Mouse (Mus musculus) embryonic facial prominence, embryonic 15.5 days (tissue): Measurements from ENCODE around the gene Tnfaip6. TPM values are rescaled to one million over a fixed set of nuclear protein-coding genes. Genes with fewer than 3 reads are reported as not detected.

Experiments
- ATAC-seq: fragments of 200-750 bp; cut with Nextera tagmentation; 2 replicates; pipeline ENCODE4 v1.8.0; 2017; ENCODE audit warnings: low read depth, moderate TSS enrichment; ENCODE audit not compliant: insufficient number of reproducible peaks, low FRiP score, low TSS enrichment
- H3K27ac ChIP-seq: fragments of 300-500 bp; sonication (generic); replicated peaks from 2 replicates; pipeline ENCODE4 v1.5.1; 2015; ENCODE audit warnings: mild to moderate bottlenecking, inconsistent platforms
- H3K27me3 ChIP-seq: fragments of 300-500 bp; sonication (generic); 2 replicates; pipeline ENCODE4 v1.6.1; 2015; ENCODE audit warnings: inconsistent platforms
- H3K36me3 ChIP-seq: fragments of 300-500 bp; sonication (generic); 2 replicates; pipeline ENCODE4 v1.6.1; 2015; ENCODE audit warnings: mild to moderate bottlenecking, inconsistent platforms
- H3K4me1 ChIP-seq: fragments of 300-500 bp; sonication (generic); 2 replicates; pipeline ENCODE4 v1.6.1; 2015; ENCODE audit warnings: inconsistent platforms
- H3K4me2 ChIP-seq: fragments of 300-500 bp; sonication (generic); replicated peaks from 2 replicates; pipeline ENCODE4 v1.6.1; 2015; ENCODE audit warnings: mild to moderate bottlenecking, inconsistent platforms
- H3K4me3 ChIP-seq: fragments of 300-500 bp; sonication (generic); replicated peaks from 2 replicates; pipeline ENCODE4 v1.5.1; 2015; ENCODE audit warnings: mild to moderate bottlenecking, inconsistent platforms
- H3K9ac ChIP-seq: fragments of 300-500 bp; sonication (generic); 2 replicates; pipeline ENCODE4 v1.6.1; 2015; ENCODE audit warnings: inconsistent platforms
- H3K9me3 ChIP-seq: fragments of 300-500 bp; sonication (generic); replicated peaks from 2 replicates; pipeline ENCODE4 v1.6.1; 2016; ENCODE audit warnings: inconsistent platforms
- WGBS: fragments of 180-500 bp; shearing (Covaris S2); methylation state at CpG from one replicate; pipeline ENCODE4 v1.1.7; 2015; 5-methylcytosine and 5-hydroxymethylcytosine counted together
- polyA plus RNA-seq: library from polyadenylated mRNA; unstranded; fragments of >200 nt; fragmentation: Nextera tagmentation; extraction: Ambion mirVana; gene quantifications from 2 replicates; pipeline ENCODE4 v1.2.1, GENCODE M21; 2015

The Tnfaip6 gene
- polyA plus RNA-seq, 1 experiment from 2014 or later, result 50.4 TPM

DNA sequence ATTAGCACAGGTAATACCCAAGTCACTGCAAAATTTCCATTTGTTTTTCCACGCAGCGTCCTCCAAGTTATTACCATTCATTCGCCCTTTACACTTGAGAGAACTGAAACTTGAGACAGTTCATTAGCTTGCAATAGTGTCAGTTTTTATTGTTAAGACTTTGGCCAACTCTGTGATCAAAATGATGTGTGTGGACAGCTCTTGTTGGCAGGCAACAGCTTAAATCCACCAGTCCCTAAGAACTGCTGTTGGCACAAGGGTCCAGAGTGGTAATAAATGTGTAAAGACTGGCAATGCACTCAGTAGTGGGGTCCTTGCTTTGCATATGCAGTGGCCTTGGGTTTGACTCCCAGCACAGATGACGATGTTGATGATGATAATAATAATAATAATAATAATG lies 14.5 kb downstream of the Tnfaip6 start:
- Histone ChIP-seq H3K9me3 (no peaks in the 10 kb centered on the region), H3K27ac (no peak overlapping the region), H3K4me3 (no peak overlapping the region), H3K36me3 (peaks cover 31% of the 10 kb centered on the region), H3K4me1 (no peaks in the 10 kb centered on the region), H3K9ac (no peak overlapping the region), H3K27me3 (no peaks in the 10 kb centered on the region), H3K4me2 (no peak overlapping the region)
- 77% methylated on average over 4 of the region's 4 CpGs for WGBS
- no peak for ATAC-seq

DNA sequence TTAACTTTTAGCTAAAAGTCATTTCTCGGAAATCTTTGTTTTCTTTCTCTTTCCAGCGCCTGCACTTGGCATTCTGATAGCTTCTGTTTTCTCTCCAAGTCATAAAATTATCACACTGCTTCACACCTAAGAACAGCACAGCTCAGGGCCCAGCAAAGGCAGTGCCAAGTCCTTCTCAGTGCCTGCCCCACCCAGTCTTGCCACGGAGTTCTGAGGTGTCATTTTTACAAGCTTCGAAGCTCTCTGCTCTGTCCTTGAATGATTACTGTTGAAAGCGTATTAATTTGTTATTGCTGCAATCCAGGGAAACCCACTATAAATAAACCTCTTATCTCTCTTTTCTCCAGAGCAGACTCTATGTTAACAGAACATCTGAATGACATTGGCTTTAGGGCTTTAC lies 15.7 kb downstream of the Tnfaip6 start:
- H3K27me3 ChIP-seq, result no peaks in the 10 kb centered on the region
- peaks cover 27% of the 10 kb centered on the region for H3K36me3 ChIP-seq
- H3K9ac ChIP-seq, result no peak overlapping the region
- no peak overlapping the region for H3K27ac ChIP-seq
- H3K4me3 ChIP-seq, result no peak overlapping the region
- 60% methylated on average over 5 of the region's 5 CpGs for WGBS
- H3K9me3 ChIP-seq, result no peaks in the 10 kb centered on the region
- no peaks in the 10 kb centered on the region for H3K4me1 ChIP-seq
- ATAC-seq, result no peak
- no peak overlapping the region for H3K4me2 ChIP-seq

- H3K4me1 ChIP-seq, result no peaks in the 10 kb centered on the region
- ATAC-seq, result no peak
- WGBS, result 40% methylated on average over 4 of the region's 4 CpGs
- H3K36me3 ChIP-seq, result peaks cover 24% of the 10 kb centered on the region
- H3K27me3 ChIP-seq, result no peaks in the 10 kb centered on the region
- H3K9me3 ChIP-seq, result no peaks in the 10 kb centered on the region
- H3K27ac ChIP-seq, result no peak overlapping the region
- no peak overlapping the region for H3K9ac ChIP-seq
- no peak overlapping the region for H3K4me2 ChIP-seq
- H3K4me3 ChIP-seq, result no peak overlapping the region
Observed at GRCm38 (mm10) chr2:52055616-52056015, 17.8 kb downstream of the Tnfaip6 start.

DNA sequence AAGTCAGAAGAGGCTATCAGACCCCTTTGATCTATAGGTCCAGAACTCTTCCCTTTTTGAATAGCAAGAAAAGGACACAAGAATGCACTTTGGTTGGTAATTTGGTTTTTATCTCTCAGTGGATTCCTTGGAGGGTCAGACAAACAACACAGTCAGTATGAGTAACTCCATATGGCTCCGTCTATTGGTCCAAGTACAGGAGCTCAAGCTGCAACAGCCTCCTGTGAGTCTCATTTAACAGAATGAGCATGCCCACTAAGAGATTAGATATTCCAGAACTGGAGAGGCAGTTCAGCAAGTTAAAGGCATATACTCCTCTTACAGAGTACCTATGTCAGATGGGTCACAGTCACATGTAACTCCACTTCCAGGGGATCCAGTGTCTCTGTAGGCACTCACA lies 19.3 kb downstream of the Tnfaip6 start:
- WGBS, result 65% methylated on average over 1 of the region's 1 CpGs
- ATAC-seq, result no peak

GRCm38 (mm10) chr2:52057681-52058080 lies 19.9 kb downstream of the Tnfaip6 start:
- Histone ChIP-seq H3K9ac (no peak overlapping the region), H3K36me3 (peaks cover 15% of the 10 kb centered on the region; the same call in 1 of the 2 replicates), H3K27ac (no peak overlapping the region), H3K4me2 (no peak overlapping the region), H3K27me3 (no peaks in the 10 kb centered on the region), H3K9me3 (no peaks in the 10 kb centered on the region), H3K4me1 (no peaks in the 10 kb centered on the region), H3K4me3 (no peak overlapping the region)
- ATAC-seq, result no peak

More for the DNA sequence above, 19.3 kb downstream of the Tnfaip6 start:
- no peak overlapping the region for H3K27ac ChIP-seq
- no peak overlapping the region for H3K9ac ChIP-seq
- H3K4me1 ChIP-seq, result no peaks in the 10 kb centered on the region
- H3K4me2 ChIP-seq, result no peak overlapping the region
- no peaks in the 10 kb centered on the region for H3K27me3 ChIP-seq
- H3K4me3 ChIP-seq, result no peak overlapping the region
- H3K9me3 ChIP-seq, result no peaks in the 10 kb centered on the region
- H3K36me3 ChIP-seq, result peaks cover 15% of the 10 kb centered on the region; the same call in 1 of the 2 replicates

DNA sequence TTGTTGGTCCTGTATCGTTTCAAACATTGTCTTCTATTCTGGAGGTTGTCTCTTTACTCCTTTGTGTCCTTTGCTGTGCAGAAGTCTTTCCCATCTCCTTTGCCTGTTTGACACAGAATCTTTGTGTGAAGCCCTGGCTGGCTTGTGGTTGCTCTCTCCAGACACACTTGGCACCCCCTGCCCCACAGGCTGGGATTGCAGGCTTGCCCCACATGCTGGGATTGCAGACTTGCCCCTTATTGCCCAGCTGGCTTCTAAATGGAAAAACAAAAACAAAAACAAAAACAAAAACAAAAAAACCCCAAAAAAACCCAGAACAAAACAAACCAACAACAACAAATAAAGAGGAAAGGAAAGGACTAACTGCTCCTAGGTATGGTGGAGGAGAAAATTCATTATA lies 30.8 kb downstream of the Tnfaip6 start:
- Histone ChIP-seq H3K36me3 (no peaks in the 10 kb centered on the region), H3K4me2 (no peak overlapping the region), H3K4me3 (no peak overlapping the region), H3K27me3 (no peaks in the 10 kb centered on the region), H3K4me1 (0 out of 2 replicates have a peak, but pooled peaks cover 4% of the 10 kb centered on the region), H3K9ac (no peak overlapping the region), H3K27ac (no peak overlapping the region), H3K9me3 (no peaks in the 10 kb centered on the region)
- 59% methylated on average over 1 of the region's 1 CpGs for WGBS
- ATAC-seq, result no peak

DNA sequence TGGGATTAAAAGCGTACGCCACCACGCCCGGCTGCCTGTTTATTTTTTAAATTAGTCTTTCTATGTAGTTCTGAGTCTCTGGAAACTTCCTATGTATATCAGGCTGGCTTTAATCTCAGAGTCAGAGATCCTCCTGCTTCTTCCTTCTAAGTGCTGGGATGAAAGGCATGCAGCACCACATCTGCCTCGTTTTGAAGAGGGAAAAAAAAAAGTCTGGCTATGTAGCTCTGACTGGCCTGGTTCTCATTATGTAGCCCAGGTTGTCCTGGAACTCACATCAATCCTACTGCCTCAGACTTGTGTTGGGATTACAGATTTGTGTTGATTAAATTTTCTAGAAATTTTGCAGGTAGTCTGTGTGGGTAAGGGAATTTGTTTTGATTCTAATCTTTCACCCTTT lies 33.0 kb downstream of the Tnfaip6 start:
- H3K27ac ChIP-seq, result no peak overlapping the region

GRCm38 (mm10) chr2:52071241-52071991 lies 33.6 kb downstream of the Tnfaip6 start:
- Histone ChIP-seq H3K4me2 (peak overlapping the region; percentile 56; the same call in 1 of the 2 replicates), H3K36me3 (peaks cover 7% of the 10 kb centered on the region), H3K4me1 (0 out of 2 replicates have a peak, but pooled peaks cover 10% of the 10 kb centered on the region), H3K27me3 (no peaks in the 10 kb centered on the region), H3K27ac (no peak overlapping the region), H3K9me3 (no peaks in the 10 kb centered on the region), H3K9ac (no peak overlapping the region), H3K4me3 (no peak overlapping the region)
- no peak for ATAC-seq
- 44% methylated on average over 13 of the region's 13 CpGs for WGBS

More for the DNA sequence above, 33.0 kb downstream of the Tnfaip6 start:
- no peak overlapping the region for H3K4me2 ChIP-seq
- ATAC-seq, result no peak
- no peak overlapping the region for H3K4me3 ChIP-seq
- H3K27me3 ChIP-seq, result no peaks in the 10 kb centered on the region
- no peaks in the 10 kb centered on the region for H3K9me3 ChIP-seq
- 0 out of 2 replicates have a peak, but pooled peaks cover 10% of the 10 kb centered on the region for H3K4me1 ChIP-seq
- peaks cover 3% of the 10 kb centered on the region for H3K36me3 ChIP-seq
- H3K9ac ChIP-seq, result no peak overlapping the region
- WGBS, result 81% methylated on average over 5 of the region's 5 CpGs

DNA sequence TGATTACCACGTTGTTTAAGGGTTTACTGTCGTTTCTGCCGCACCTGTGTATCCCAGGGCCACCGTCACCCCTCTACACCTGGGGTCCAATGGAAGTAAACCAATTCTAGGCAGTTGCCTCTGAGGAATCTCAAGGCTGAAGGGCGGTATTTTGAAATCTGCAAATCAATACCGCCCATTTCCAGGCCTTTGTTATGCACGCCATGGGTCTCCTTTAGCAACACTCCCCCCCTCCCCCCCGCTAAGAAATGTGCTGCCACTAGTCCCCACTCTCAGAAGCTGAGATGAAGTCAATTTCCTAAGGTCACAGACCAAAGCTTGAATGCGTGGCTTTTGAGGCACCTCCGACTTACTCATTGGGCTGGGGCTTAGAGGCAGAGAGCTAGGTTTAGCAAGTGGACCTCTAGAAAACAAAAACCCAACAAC lies 34.3 kb downstream of the Tnfaip6 start:
- H3K27me3 ChIP-seq, result no peaks in the 10 kb centered on the region
- 0 out of 2 replicates have a peak, but pooled peaks cover 10% of the 10 kb centered on the region for H3K4me1 ChIP-seq
- peak overlapping the region; percentile 90; the same call in 1 of the 2 replicates for H3K27ac ChIP-seq
- peaks cover 12% of the 10 kb centered on the region for H3K36me3 ChIP-seq
- WGBS, result 2% methylated on average over 10 of the region's 10 CpGs
- H3K4me2 ChIP-seq, result peak overlapping the region; percentile 56
- ATAC-seq, result peak; percentile 34; the same call in 1 of the 2 replicates
- H3K9ac ChIP-seq, result 0 out of 2 replicates have a peak overlapping the region, but pooled peaks have one; percentile 95
- H3K9me3 ChIP-seq, result no peaks in the 10 kb centered on the region
- H3K4me3 ChIP-seq, result peak overlapping the region; percentile 97

DNA sequence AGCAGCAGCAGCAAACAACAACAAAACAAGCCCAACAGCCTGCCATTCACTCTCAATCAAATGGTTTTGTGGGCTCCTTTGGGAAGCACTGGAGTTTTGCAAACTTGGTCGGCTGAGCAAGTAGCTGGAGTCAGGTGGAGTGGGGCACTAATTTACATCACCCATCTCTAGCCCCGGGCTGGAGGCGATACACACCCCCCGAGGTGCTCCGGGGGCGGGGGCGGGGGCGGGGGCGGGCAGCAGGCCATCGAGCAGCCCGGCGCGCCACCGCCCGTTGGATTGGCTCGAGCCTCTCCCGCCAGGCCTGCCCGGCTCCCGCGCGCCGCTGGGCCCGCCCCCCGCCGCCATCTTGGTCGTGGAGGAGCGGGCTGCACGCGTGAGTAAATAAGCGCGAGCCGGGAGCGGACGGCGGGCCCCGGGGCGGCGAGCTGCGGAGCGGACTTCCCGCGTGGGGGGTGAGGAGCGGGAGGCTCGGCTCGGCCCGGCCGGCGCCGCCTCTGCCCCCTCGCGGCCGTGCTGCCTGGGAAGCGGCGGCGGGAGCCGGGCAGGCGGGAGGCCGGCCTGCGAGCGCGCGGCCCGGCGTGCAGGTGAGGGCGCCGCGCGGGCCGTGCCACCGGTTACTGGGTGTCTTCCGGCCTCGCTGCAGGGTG lies 34.8 kb downstream of the Tnfaip6 start, which contains the start of gene Rif1:
Rif1 (plus strand) TSS at position 342 of the 650 bp plus-strand sequence.
- H3K27me3 ChIP-seq, result no peaks in the 10 kb centered on the region
- peak within 1 kb of the TSS; percentile 90 for H3K27ac ChIP-seq
- H3K36me3 ChIP-seq, result peaks cover 17% of the 10 kb centered on the region
- 0 out of 2 replicates have a peak, but pooled peaks cover 10% of the 10 kb centered on the region for H3K4me1 ChIP-seq
- peak; percentile 95 for ATAC-seq
- peak within 1 kb of the TSS; percentile 95 for H3K9ac ChIP-seq
- peak within 1 kb of the TSS; percentile 97 for H3K4me3 ChIP-seq
- H3K9me3 ChIP-seq, result no peaks in the 10 kb centered on the region
- under 1% methylated on average over 62 of the region's 72 CpGs for WGBS
- peak within 1 kb of the TSS; percentile 56 for H3K4me2 ChIP-seq

- peak overlapping the region; percentile 56 for H3K4me2 ChIP-seq
- H3K4me1 ChIP-seq, result 0 out of 2 replicates have a peak, but pooled peaks cover 10% of the 10 kb centered on the region
- WGBS, result 1% methylated on average over 56 of the region's 56 CpGs
- peaks cover 20% of the 10 kb centered on the region for H3K36me3 ChIP-seq
- H3K4me3 ChIP-seq, result peak overlapping the region; percentile 97
- peak overlapping the region; percentile 90 for H3K27ac ChIP-seq
- H3K9ac ChIP-seq, result peak overlapping the region; percentile 95
- H3K27me3 ChIP-seq, result no peaks in the 10 kb centered on the region
- no peaks in the 10 kb centered on the region for H3K9me3 ChIP-seq
- no peak; the same call in 1 of the 2 replicates for ATAC-seq
Observed at GRCm38 (mm10) chr2:52073141-52073904, 35.5 kb downstream of the Tnfaip6 start.
